Mouse (Mus musculus) fat pad, adult 2 months (tissue): Measurements from ENCODE around the gene Utp11.

Source experiments
- DNase-seq: peaks from one replicate; pipeline ENCODE4 v3.0.0-alpha.2; 2011; ENCODE audit warnings: low read depth, low spot score; ENCODE audit errors: extremely low read depth

Utp11 gene

DNA sequence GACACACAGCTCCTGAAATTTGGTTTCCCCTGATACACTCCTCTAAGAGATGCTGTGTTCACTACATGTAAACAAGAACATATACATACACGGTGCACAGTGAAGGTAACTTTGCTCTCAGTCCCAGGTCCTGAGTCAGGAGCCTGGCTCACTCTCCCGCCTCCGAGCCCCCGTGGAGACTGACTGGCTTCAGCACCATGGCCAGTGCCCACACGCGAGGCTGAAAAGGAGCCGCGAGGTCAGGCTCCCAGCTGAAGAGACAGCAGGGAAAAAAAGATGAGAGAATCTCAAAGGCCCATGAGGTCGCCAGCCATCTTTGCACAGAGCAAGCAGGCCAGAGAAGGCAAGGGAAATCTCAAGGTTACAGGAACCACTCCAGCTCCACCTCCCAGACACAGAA is 60.1 kb downstream of the Utp11 start:
- DNase-seq, result no peak

GRCm38 (mm10) chr4:124632856-124633255 is 60.5 kb downstream of the Utp11 start:
- no peak for DNase-seq

DNA sequence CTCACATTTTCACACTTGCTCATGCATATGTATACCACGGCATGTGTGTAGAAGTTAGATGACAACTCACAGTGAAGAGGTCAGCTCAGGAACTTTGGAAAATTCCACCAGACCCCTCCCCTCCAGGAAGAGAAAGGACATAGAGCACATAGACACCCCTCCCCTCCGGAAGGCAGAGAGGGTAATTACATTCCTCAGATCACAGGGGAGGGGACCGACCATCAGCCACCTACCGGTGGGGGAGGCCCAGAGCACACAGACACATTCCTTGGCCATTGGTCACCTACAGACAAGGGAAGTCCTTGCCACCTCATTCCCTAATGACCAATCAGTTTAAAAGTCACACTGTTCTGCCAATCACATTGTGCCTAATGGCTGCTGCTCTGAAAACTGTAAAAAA is 61.9 kb downstream of the Utp11 start:
- no peak for DNase-seq
